Mouse (Mus musculus): Measurements from ENCODE around the gene Optn. TPM values are rescaled to one million over a fixed set of nuclear protein-coding genes. Genes with fewer than 3 reads are reported as not detected.
"Not testable (repeated sequence)": the region's sequence is repeated elsewhere in the genome, so short reads cannot be mapped to it uniquely, and the experiment has no call there.

The Optn gene
- polyA plus RNA-seq, 1 experiment from 2014 or later, result 17.4 TPM

- H3K36me3 ChIP-seq (replicated peaks), result no peaks in the 10 kb centered on the region
- no peak for ATAC-seq (ENCODE audit: insufficient read depth)
- H3K4me1 ChIP-seq (replicated peaks), result peaks cover 47% of the 10 kb centered on the region
- H3K27me3 ChIP-seq, result no peaks in the 10 kb centered on the region
- H3K27ac ChIP-seq (replicated peaks), result no peak overlapping the region
- 14% methylated on average over 14 of the region's 14 CpGs for WGBS (ENCODE audit: insufficient replicate concordance)
- peaks cover 4% of the 10 kb centered on the region; the same call in 1 of the 2 replicates for H3K9me3 ChIP-seq (replicated peaks)
- no peak overlapping the region for H3K9ac ChIP-seq
- peak overlapping the region; percentile 50 for H3K4me2 ChIP-seq
- H3K4me3 ChIP-seq (replicated peaks), result 0 out of 2 replicates have a peak overlapping the region, but pooled peaks have one; percentile 4
Observed at GRCm38 (mm10) chr2:5080053-5080787, 16.4 kb upstream of the Optn start.

- peak; percentile 95 for ATAC-seq (ENCODE audit: insufficient read depth)
- Histone ChIP-seq H3K4me1 (replicated peaks) (peaks cover 47% of the 10 kb centered on the region), H3K9me3 (replicated peaks) (peaks cover 4% of the 10 kb centered on the region; the same call in 1 of the 2 replicates), H3K4me2 (peak overlapping the region; percentile 48), H3K27ac (replicated peaks) (peak overlapping the region; percentile 85), H3K4me3 (replicated peaks) (no peak overlapping the region), H3K36me3 (replicated peaks) (no peaks in the 10 kb centered on the region), H3K9ac (0 out of 2 replicates have a peak overlapping the region, but pooled peaks have one; percentile 10), H3K27me3 (no peaks in the 10 kb centered on the region)
- 20% methylated on average over 2 of the region's 2 CpGs for WGBS (ENCODE audit: insufficient replicate concordance)
Observed at GRCm38 (mm10) chr2:5077937-5078336, 14.1 kb upstream of the Optn start.

GRCm38 (mm10) chr2:5077490-5077889, 13.6 kb upstream of the Optn start:
- Histone ChIP-seq H3K9ac (0 out of 2 replicates have a peak overlapping the region, but pooled peaks have one; percentile 10), H3K4me2 (peak overlapping the region; percentile 48), H3K27me3 (no peaks in the 10 kb centered on the region), H3K9me3 (replicated peaks) (peaks cover 4% of the 10 kb centered on the region; the same call in 1 of the 2 replicates), H3K4me3 (replicated peaks) (no peak overlapping the region), H3K27ac (replicated peaks) (peak overlapping the region; percentile 85), H3K4me1 (replicated peaks) (peaks cover 47% of the 10 kb centered on the region), H3K36me3 (replicated peaks) (no peaks in the 10 kb centered on the region)
- 43% methylated on average over 2 of the region's 2 CpGs for WGBS (ENCODE audit: insufficient replicate concordance)
- ATAC-seq (ENCODE audit: insufficient read depth), result peak; percentile 53

GRCm38 (mm10) chr2:5075856-5076255, 12.0 kb upstream of the Optn start:
- Histone ChIP-seq H3K27me3 (no peaks in the 10 kb centered on the region), H3K4me1 (replicated peaks) (peaks cover 47% of the 10 kb centered on the region), H3K9me3 (replicated peaks) (peaks cover 4% of the 10 kb centered on the region; the same call in 1 of the 2 replicates), H3K36me3 (replicated peaks) (no peaks in the 10 kb centered on the region), H3K9ac (no peak overlapping the region), H3K4me3 (replicated peaks) (no peak overlapping the region), H3K27ac (replicated peaks) (no peak overlapping the region), H3K4me2 (no peak overlapping the region)
- no peak for ATAC-seq (ENCODE audit: insufficient read depth)

GRCm38 (mm10) chr2:5075432-5075831, 11.6 kb upstream of the Optn start:
- H3K9ac ChIP-seq, result no peak overlapping the region
- no peak for ATAC-seq (ENCODE audit: insufficient read depth)
- no peaks in the 10 kb centered on the region for H3K36me3 ChIP-seq (replicated peaks)
- no peak overlapping the region for H3K27ac ChIP-seq (replicated peaks)
- WGBS (ENCODE audit: insufficient replicate concordance), result 60% methylated on average over 2 of the region's 2 CpGs
- peaks cover 46% of the 10 kb centered on the region for H3K4me1 ChIP-seq (replicated peaks)
- peaks cover 4% of the 10 kb centered on the region; the same call in 1 of the 2 replicates for H3K9me3 ChIP-seq (replicated peaks)
- no peaks in the 10 kb centered on the region for H3K27me3 ChIP-seq
- no peak overlapping the region for H3K4me2 ChIP-seq
- H3K4me3 ChIP-seq (replicated peaks), result no peak overlapping the region

GRCm38 (mm10) chr2:5073785-5074184, 9.9 kb upstream of the Optn start:
- H3K36me3 ChIP-seq (replicated peaks), result no peaks in the 10 kb centered on the region
- H3K4me1 ChIP-seq (replicated peaks), result peaks cover 32% of the 10 kb centered on the region
- H3K9me3 ChIP-seq (replicated peaks), result peaks cover 4% of the 10 kb centered on the region; the same call in 1 of the 2 replicates
- no peak overlapping the region for H3K4me2 ChIP-seq
- ATAC-seq (ENCODE audit: insufficient read depth), result no peak
- no peak overlapping the region for H3K4me3 ChIP-seq (replicated peaks)
- H3K27ac ChIP-seq (replicated peaks), result no peak overlapping the region
- 80% methylated on average over 3 of the region's 3 CpGs for WGBS (ENCODE audit: insufficient replicate concordance)
- H3K27me3 ChIP-seq, result no peaks in the 10 kb centered on the region
- no peak overlapping the region for H3K9ac ChIP-seq

GRCm38 (mm10) chr2:5067951-5068350, 4.1 kb upstream of the Optn start:
- Histone ChIP-seq H3K4me1 (replicated peaks) (peaks cover 21% of the 10 kb centered on the region), H3K9me3 (replicated peaks) (no peaks in the 10 kb centered on the region), H3K36me3 (replicated peaks) (no peaks in the 10 kb centered on the region), H3K27ac (replicated peaks) (no peak overlapping the region), H3K27me3 (0 out of 2 replicates have a peak, but pooled peaks cover 4% of the 10 kb centered on the region), H3K4me2 (no peak overlapping the region), H3K4me3 (replicated peaks) (no peak overlapping the region), H3K9ac (no peak overlapping the region)
- ATAC-seq (ENCODE audit: insufficient read depth), result no peak
- WGBS (ENCODE audit: insufficient replicate concordance), result 40% methylated on average over 4 of the region's 4 CpGs

GRCm38 (mm10) chr2:5067254-5067653, 3.4 kb upstream of the Optn start:
- H3K9ac ChIP-seq; H3K27me3 ChIP-seq; H3K36me3 ChIP-seq (replicated peaks); H3K27ac ChIP-seq (replicated peaks); ATAC-seq (ENCODE audit: insufficient read depth); H3K4me3 ChIP-seq (replicated peaks); H3K4me2 ChIP-seq; H3K9me3 ChIP-seq (replicated peaks): not testable (repeated sequence)
- WGBS (ENCODE audit: insufficient replicate concordance), result 44% methylated on average over 2 of the region's 2 CpGs
- H3K4me1 ChIP-seq (replicated peaks), result peaks cover 28% of the 10 kb centered on the region

- Histone ChIP-seq H3K27me3 (0 out of 2 replicates have a peak, but pooled peaks cover 4% of the 10 kb centered on the region), H3K4me3 (replicated peaks) (peak overlapping the region; percentile 82), H3K9me3 (replicated peaks) (no peaks in the 10 kb centered on the region), H3K4me2 (peak overlapping the region; percentile 91), H3K27ac (replicated peaks) (0 out of 2 replicates have a peak overlapping the region, but pooled peaks have one; percentile 19), H3K4me1 (replicated peaks) (peaks cover 42% of the 10 kb centered on the region), H3K36me3 (replicated peaks) (peaks cover 7% of the 10 kb centered on the region; the same call in 1 of the 2 replicates), H3K9ac (0 out of 2 replicates have a peak overlapping the region, but pooled peaks have one; percentile 86)
- 31% methylated on average over 4 of the region's 4 CpGs for WGBS (ENCODE audit: insufficient replicate concordance)
- ATAC-seq (ENCODE audit: insufficient read depth), result no peak
Observed at GRCm38 (mm10) chr2:5064247-5064646, 396 bp upstream of the Optn start.

GRCm38 (mm10) chr2:5062496-5063298, 1.2 kb downstream of the Optn start:
- H3K27ac ChIP-seq (replicated peaks), result peak overlapping the region; percentile 85
- H3K4me2 ChIP-seq, result peak overlapping the region; percentile 91
- 0 out of 2 replicates have a peak, but pooled peaks cover 4% of the 10 kb centered on the region for H3K27me3 ChIP-seq
- peak; percentile 72 for ATAC-seq (ENCODE audit: insufficient read depth)
- WGBS (ENCODE audit: insufficient replicate concordance), result 26% methylated on average over 16 of the region's 16 CpGs
- peak overlapping the region; percentile 82 for H3K4me3 ChIP-seq (replicated peaks)
- H3K9me3 ChIP-seq (replicated peaks), result no peaks in the 10 kb centered on the region
- H3K36me3 ChIP-seq (replicated peaks), result peaks cover 7% of the 10 kb centered on the region; the same call in 1 of the 2 replicates
- H3K4me1 ChIP-seq (replicated peaks), result peaks cover 43% of the 10 kb centered on the region
- H3K9ac ChIP-seq, result peak overlapping the region; percentile 86
